Mouse (Mus musculus) T-helper 1 cell (primary cell): ENCODE results near the gene P2rx7.

ENCODE experiments used
- in situ Hi-C: fragments of 300-600 bp; cut with MboI, MseI; formaldehyde crosslinking; loops from one replicate; pipeline ENCODE4 v1.15.1; 2025; ENCODE audit warnings: high pct_unique_total_duplicates

Gene P2rx7

DNA sequence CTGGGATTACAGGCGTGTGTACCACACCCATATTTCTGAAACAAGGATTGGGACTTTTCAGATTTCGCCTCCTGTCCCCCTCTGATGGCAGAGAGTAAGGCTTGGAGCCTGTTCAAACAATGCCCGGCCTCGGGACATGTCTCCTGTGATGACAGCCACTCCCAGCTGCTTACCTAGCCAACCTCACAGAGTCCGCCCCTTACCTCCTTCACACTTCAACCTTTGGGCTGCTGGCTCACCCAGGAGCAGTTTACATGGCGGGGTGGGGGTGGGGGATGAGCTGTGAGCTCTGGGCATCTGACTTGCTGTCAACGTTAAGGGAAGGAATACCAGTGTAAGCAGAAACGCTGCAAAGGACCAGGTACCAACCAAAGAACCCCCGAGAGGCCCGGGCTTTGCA, 87.1 kb downstream of the P2rx7 start:
- in situ Hi-C loops = no loop called here

- in situ Hi-C loops = no loop called here
These were observed 87.6 kb downstream of the P2rx7 start for GRCm38 (mm10) chr5:122731321-122731720.

- in situ Hi-C loops = no loop called here
These were observed 88.4 kb downstream of the P2rx7 start for GRCm38 (mm10) chr5:122731991-122732673.

- in situ Hi-C loops = no loop called here
These were observed 90.2 kb downstream of the P2rx7 start for GRCm38 (mm10) chr5:122733881-122734280.

- in situ Hi-C loops = no loop called here
These were observed 92.1 kb downstream of the P2rx7 start for GRCm38 (mm10) chr5:122735853-122736252.

DNA sequence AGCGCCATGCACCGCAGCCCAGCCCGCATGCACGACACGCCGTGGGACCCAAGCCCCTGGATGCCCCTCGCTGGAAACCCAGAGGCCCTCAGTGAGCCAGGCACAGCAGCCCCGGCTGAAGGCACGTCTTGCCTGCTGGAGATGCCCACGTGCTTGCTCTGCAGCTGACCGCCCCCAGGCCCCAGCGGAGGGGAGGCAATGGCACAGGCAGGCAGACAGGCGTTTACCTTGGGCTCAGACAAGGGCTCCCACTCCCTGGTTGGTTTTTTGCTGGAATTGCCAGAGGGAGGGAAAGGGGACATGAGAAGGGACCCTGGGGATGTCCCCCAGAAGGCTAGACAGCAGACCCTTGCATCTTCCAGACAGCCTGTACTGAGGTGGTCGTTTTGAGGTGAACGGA, 93.0 kb downstream of the P2rx7 start:
- in situ Hi-C loops = no loop called here
